Mouse (Mus musculus): ENCODE results near the gene Mterf1a. TPM values are rescaled to one million over a fixed set of nuclear protein-coding genes. Genes with fewer than 3 reads are reported as not detected.

Gene Mterf1a
- total and polyA plus RNA-seq, 2 experiments from 2014 or later: 1.6 to 3.9 TPM

GRCm38 (mm10) chr5:3935266-3935665, 41.5 kb upstream of the Mterf1a start:
- Histone ChIP-seq H3K4me3 (ENCODE audit: low read length) (no peak overlapping the region), H3K27me3 (ENCODE audit: insufficient read depth, low read length) (no peaks in the 10 kb centered on the region), H3K9me3 (ENCODE audit: low read length) (no peaks in the 10 kb centered on the region), H3K27ac (no peak overlapping the region), H3K4me2 (ENCODE audit: low read depth, low read length) (no peak overlapping the region), H3K9ac (replicated peaks; ENCODE audit: low read length) (no peak overlapping the region), H3K4me1 (ENCODE audit: insufficient read depth, low read length) (peaks cover 7% of the 10 kb centered on the region; the same call in 1 of the 2 replicates), H3K36me3 (ENCODE audit: insufficient read depth, low read length) (no peaks in the 10 kb centered on the region)
- DNase-seq (ENCODE audit: low spot score): no peak
- WGBS: 82% methylated on average over 5 of the region's 5 CpGs
- no peak for ATAC-seq
- no peak for TF ChIP-seq CTCF (IDR thresholded peaks at IDR 0.05; ENCODE audit: low read depth)

DNA sequence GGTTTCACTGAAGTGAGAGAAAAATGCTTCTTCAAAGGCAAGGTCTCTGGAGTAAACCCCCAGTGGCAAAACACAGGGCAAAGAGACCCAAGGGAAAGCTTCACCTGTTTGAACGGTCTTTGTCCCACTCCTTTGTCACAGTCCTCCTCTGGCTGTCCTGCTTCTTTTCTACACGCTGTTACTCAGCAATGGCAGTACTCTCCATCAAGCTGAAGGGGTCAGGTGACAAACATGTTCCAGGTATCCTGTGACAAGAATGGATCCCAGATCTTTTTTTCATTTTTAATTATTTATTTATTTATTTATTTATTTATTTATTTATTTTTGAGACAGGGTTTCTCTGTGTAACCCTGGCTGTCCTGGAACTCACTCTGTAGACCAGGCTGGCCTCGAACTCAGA, 39.8 kb upstream of the Mterf1a start:
- no peaks in the 10 kb centered on the region for H3K27me3 ChIP-seq (ENCODE audit: insufficient read depth, low read length)
- no peak overlapping the region for H3K9ac ChIP-seq (replicated peaks; ENCODE audit: low read length)
- DNase-seq (ENCODE audit: low spot score) (no peak), ATAC-seq (no peak)
- H3K4me1 ChIP-seq (ENCODE audit: insufficient read depth, low read length): peaks cover 15% of the 10 kb centered on the region
- H3K4me3 ChIP-seq (ENCODE audit: low read length): no peak overlapping the region
- no peaks in the 10 kb centered on the region for H3K36me3 ChIP-seq (ENCODE audit: insufficient read depth, low read length)
- WGBS: 90% methylated on average over 3 of the region's 3 CpGs
- H3K4me2 ChIP-seq (ENCODE audit: low read depth, low read length): no peak overlapping the region
- H3K9me3 ChIP-seq (ENCODE audit: low read length): no peaks in the 10 kb centered on the region
- no peak for TF ChIP-seq CTCF (IDR thresholded peaks at IDR 0.05; ENCODE audit: low read depth)
- no peak overlapping the region for H3K27ac ChIP-seq

- H3K27ac ChIP-seq: no peak overlapping the region
- no peak overlapping the region for H3K4me2 ChIP-seq (ENCODE audit: low read depth, low read length)
- H3K4me3 ChIP-seq (ENCODE audit: low read length): no peak overlapping the region
- H3K9ac ChIP-seq (replicated peaks; ENCODE audit: low read length): no peak overlapping the region
- no peaks in the 10 kb centered on the region for H3K27me3 ChIP-seq (ENCODE audit: insufficient read depth, low read length)
- DNase-seq (ENCODE audit: low spot score) (peak; percentile 7), ATAC-seq (no peak)
- WGBS: 81% methylated on average over 3 of the region's 3 CpGs
- no peaks in the 10 kb centered on the region for H3K9me3 ChIP-seq (ENCODE audit: low read length)
- no peak for TF ChIP-seq CTCF (IDR thresholded peaks at IDR 0.05; ENCODE audit: low read depth)
- H3K4me1 ChIP-seq (ENCODE audit: insufficient read depth, low read length): peaks cover 17% of the 10 kb centered on the region
- H3K36me3 ChIP-seq (ENCODE audit: insufficient read depth, low read length): no peaks in the 10 kb centered on the region
Measured at GRCm38 (mm10) chr5:3931636-3932035, 37.9 kb upstream of the Mterf1a start.

GRCm38 (mm10) chr5:3930760-3931159, 37.0 kb upstream of the Mterf1a start:
- 48% methylated on average over 5 of the region's 5 CpGs for WGBS
- H3K9ac ChIP-seq (replicated peaks; ENCODE audit: low read length): no peak overlapping the region; the same call in 1 of the 2 replicates
- peak overlapping the region; percentile 98 for H3K4me3 ChIP-seq (ENCODE audit: low read length)
- DNase-seq (ENCODE audit: low spot score) (no peak), ATAC-seq (no peak)
- no peaks in the 10 kb centered on the region for H3K36me3 ChIP-seq (ENCODE audit: insufficient read depth, low read length)
- peak overlapping the region; percentile 74 for H3K4me2 ChIP-seq (ENCODE audit: low read depth, low read length)
- H3K9me3 ChIP-seq (ENCODE audit: low read length): no peaks in the 10 kb centered on the region
- TF ChIP-seq CTCF (IDR thresholded peaks at IDR 0.05; ENCODE audit: low read depth): no peak
- H3K4me1 ChIP-seq (ENCODE audit: insufficient read depth, low read length): peaks cover 20% of the 10 kb centered on the region
- no peaks in the 10 kb centered on the region for H3K27me3 ChIP-seq (ENCODE audit: insufficient read depth, low read length)
- no peak overlapping the region for H3K27ac ChIP-seq

DNA sequence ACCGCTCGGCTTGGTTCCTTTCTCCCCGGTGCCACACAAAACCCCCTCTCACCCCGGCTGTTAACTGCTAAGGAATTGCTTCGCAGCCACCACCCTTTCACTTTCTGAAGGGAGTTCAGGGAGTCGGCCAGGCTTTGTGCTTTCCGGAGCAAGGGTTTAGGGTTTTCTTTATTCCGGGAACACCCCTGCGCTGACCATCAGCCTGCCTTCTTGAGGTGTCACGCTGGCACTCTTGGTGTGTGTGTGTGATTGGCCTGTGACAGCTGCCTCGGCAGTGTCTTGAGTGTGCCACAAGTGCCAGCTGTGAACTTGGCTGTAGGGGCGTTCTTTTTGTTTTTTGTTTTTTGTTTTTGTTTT, 34.9 kb upstream of the Mterf1a start:
- Histone ChIP-seq H3K9ac (replicated peaks; ENCODE audit: low read length) (peak overlapping the region; percentile 99), H3K27ac (peak overlapping the region; percentile 98), H3K4me1 (ENCODE audit: insufficient read depth, low read length) (peaks cover 20% of the 10 kb centered on the region), H3K27me3 (ENCODE audit: insufficient read depth, low read length) (no peaks in the 10 kb centered on the region), H3K4me2 (ENCODE audit: low read depth, low read length) (peak overlapping the region; percentile 74), H3K36me3 (ENCODE audit: insufficient read depth, low read length) (no peaks in the 10 kb centered on the region), H3K4me3 (ENCODE audit: low read length) (peak overlapping the region; percentile 98), H3K9me3 (ENCODE audit: low read length) (no peaks in the 10 kb centered on the region)
- peak; percentile 65 for DNase-seq (ENCODE audit: low spot score)
- ATAC-seq: peak; percentile 73
- no peak for TF ChIP-seq CTCF (IDR thresholded peaks at IDR 0.05; ENCODE audit: low read depth)
- WGBS: under 1% methylated on average over 12 of the region's 12 CpGs

GRCm38 (mm10) chr5:3927801-3928689, 34.3 kb upstream of the Mterf1a start, which contains the start of gene Akap9:
Gene Akap9, plus strand, starts transcription at chr5:3928054.
- no peaks in the 10 kb centered on the region for H3K27me3 ChIP-seq (ENCODE audit: insufficient read depth, low read length)
- under 1% methylated on average over 54 of the region's 82 CpGs for WGBS

GRCm38 (mm10) chr5:3926666-3927065, 32.9 kb upstream of the Mterf1a start:
- peak overlapping the region; percentile 19; the same call in 1 of the 2 replicates for H3K9ac ChIP-seq (replicated peaks; ENCODE audit: low read length)
- peaks cover 20% of the 10 kb centered on the region for H3K4me1 ChIP-seq (ENCODE audit: insufficient read depth, low read length)
- no peaks in the 10 kb centered on the region for H3K9me3 ChIP-seq (ENCODE audit: low read length)
- H3K36me3 ChIP-seq (ENCODE audit: insufficient read depth, low read length): no peaks in the 10 kb centered on the region
- no peak overlapping the region for H3K4me2 ChIP-seq (ENCODE audit: low read depth, low read length)
- ATAC-seq: no peak
- TF ChIP-seq CTCF (IDR thresholded peaks at IDR 0.05; ENCODE audit: low read depth): no peak
- no peaks in the 10 kb centered on the region for H3K27me3 ChIP-seq (ENCODE audit: insufficient read depth, low read length)
- no peak overlapping the region for H3K4me3 ChIP-seq (ENCODE audit: low read length)
- DNase-seq (ENCODE audit: low spot score): peak; percentile 9
- no peak overlapping the region; the same call in 1 of the 2 replicates for H3K27ac ChIP-seq
- WGBS: 32% methylated on average over 4 of the region's 4 CpGs

More at GRCm38 (mm10) chr5:3927801-3928689, 34.3 kb upstream of the Mterf1a start, which contains the start of gene Akap9:
- ATAC-seq: peak; percentile 84
- peak within 1 kb of the TSS; percentile 74 for H3K4me2 ChIP-seq (ENCODE audit: low read depth, low read length)
- H3K9me3 ChIP-seq (ENCODE audit: low read length): no peaks in the 10 kb centered on the region
- H3K4me3 ChIP-seq (ENCODE audit: low read length): peak within 1 kb of the TSS; percentile 98
- H3K27ac ChIP-seq: peak within 1 kb of the TSS; percentile 98
- H3K9ac ChIP-seq (replicated peaks; ENCODE audit: low read length): peak within 1 kb of the TSS; percentile 99
- peaks cover 20% of the 10 kb centered on the region for H3K4me1 ChIP-seq (ENCODE audit: insufficient read depth, low read length)
- peak; percentile 78 for DNase-seq (ENCODE audit: low spot score)
- H3K36me3 ChIP-seq (ENCODE audit: insufficient read depth, low read length): no peaks in the 10 kb centered on the region
- no peak for TF ChIP-seq CTCF (IDR thresholded peaks at IDR 0.05; ENCODE audit: low read depth)
